Mouse (Mus musculus): ENCODE measurements around the gene Phlpp1. TPM values are rescaled to one million over a fixed set of nuclear protein-coding genes. Genes with fewer than 3 reads are reported as not detected.

Gene Phlpp1
- polyA plus RNA-seq (2015; fragmentation: Nextera tagmentation; extraction: Ambion mirVana) = 4.7 and 5.1 TPM in 2 replicates

DNA sequence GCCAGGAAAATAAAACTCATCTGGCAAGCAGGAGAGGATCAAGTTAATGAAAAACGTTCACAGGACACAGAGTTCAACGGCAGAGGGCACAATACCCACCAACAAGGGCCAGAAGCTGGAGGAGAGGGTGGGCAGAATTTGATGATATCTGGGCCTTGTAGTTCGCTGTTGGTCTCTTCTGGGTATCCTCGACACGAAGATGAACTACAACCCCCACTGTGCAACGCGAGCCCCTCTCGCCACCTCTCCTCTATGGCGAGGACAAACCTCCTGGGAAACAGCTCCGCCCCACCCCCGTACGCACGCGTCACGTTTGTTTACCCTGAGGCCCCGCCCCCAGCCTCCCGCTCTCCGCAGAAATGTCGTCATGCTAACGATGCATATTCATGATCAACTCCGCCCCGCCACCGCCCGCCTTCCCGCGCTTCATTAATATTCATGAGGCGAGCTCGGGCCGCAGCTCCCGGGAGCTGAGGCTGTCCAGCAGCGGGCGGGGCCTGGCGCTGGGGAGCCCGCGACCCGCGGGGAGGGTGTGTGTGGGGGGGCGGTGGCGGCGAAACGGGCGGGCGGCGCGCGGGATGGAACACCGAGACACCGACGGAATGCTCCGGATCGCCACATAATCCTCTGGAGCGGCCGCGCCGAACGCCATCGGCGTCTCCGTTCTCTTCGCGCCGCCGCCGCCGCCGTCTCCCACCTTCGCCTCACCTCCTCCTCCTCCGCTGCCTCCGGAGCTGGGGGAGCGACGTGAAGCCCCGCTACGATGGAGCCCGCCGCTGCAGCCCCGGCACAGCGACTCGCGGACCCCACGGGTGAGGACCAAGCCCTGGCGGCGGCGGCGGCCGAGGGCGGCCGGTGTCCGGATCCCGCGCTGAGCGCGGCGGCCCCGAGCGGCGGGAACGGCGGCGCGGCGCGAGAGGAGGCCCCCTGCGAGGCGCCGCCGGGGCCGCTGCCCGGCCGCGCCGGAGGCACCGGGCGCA lies at the start of gene Phlpp1:
Gene Phlpp1 (plus strand): TSS at position 512 of the 980 bp plus-strand sequence.
- Histone ChIP-seq H3K4me3 (replicated peaks) (peak within 1 kb of the TSS; percentile 77), H3K36me3 (no peaks in the 10 kb centered on the region), H3K27ac (replicated peaks) (peak within 1 kb of the TSS; percentile 90), H3K27me3 (no peaks in the 10 kb centered on the region), H3K4me1 (peaks cover 22% of the 10 kb centered on the region), H3K9me3 (replicated peaks) (no peaks in the 10 kb centered on the region), H3K9ac (peak within 1 kb of the TSS; percentile 91), H3K4me2 (replicated peaks) (peak within 1 kb of the TSS; percentile 67)
- peak; percentile 99 for ATAC-seq (ENCODE audit: insufficient number of reproducible peaks, low FRiP score, low TSS enrichment, low read depth)
- WGBS = under 1% methylated on average over 91 of the region's 113 CpGs

DNA sequence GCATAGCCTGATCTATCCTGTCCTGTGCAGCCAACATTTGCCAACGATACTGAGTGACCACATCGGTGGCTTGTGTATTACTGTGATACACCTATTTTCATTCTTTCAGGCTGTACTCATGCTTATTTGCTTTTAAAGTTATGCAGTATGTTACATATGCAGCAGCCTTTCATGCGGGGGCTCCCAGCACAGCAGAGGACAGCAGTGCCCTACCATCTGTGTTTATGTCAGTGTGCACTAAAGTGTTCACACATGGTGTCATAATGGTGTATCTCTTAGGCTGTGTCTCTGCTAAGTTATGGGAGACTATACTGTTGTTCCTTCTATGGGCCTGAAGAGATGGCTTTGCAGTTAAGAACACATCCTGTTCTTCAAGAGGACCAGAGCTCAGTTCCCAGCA lies 45.0 kb upstream of the Phlpp1 start:
- no peak for ATAC-seq (ENCODE audit: insufficient number of reproducible peaks, low FRiP score, low TSS enrichment, low read depth)
- H3K9ac ChIP-seq = no peak overlapping the region
- no peaks in the 10 kb centered on the region for H3K27me3 ChIP-seq
- H3K9me3 ChIP-seq (replicated peaks) = no peaks in the 10 kb centered on the region
- H3K4me3 ChIP-seq (replicated peaks) = no peak overlapping the region
- no peaks in the 10 kb centered on the region for H3K4me1 ChIP-seq
- H3K4me2 ChIP-seq (replicated peaks) = no peak overlapping the region
- H3K27ac ChIP-seq (replicated peaks) = no peak overlapping the region
- WGBS = 85% methylated on average over 3 of the region's 3 CpGs
- no peaks in the 10 kb centered on the region for H3K36me3 ChIP-seq

GRCm38 (mm10) chr1:106131697-106132349 lies 39.7 kb upstream of the Phlpp1 start:
- WGBS = 60% methylated on average over 4 of the region's 4 CpGs
- no peak overlapping the region for H3K4me3 ChIP-seq (replicated peaks)
- no peak overlapping the region for H3K27ac ChIP-seq (replicated peaks)
- H3K4me1 ChIP-seq = no peaks in the 10 kb centered on the region
- ATAC-seq (ENCODE audit: insufficient number of reproducible peaks, low FRiP score, low TSS enrichment, low read depth) = no peak
- H3K36me3 ChIP-seq = no peaks in the 10 kb centered on the region
- H3K4me2 ChIP-seq (replicated peaks) = no peak overlapping the region
- no peaks in the 10 kb centered on the region for H3K9me3 ChIP-seq (replicated peaks)
- H3K27me3 ChIP-seq = no peaks in the 10 kb centered on the region
- H3K9ac ChIP-seq = no peak overlapping the region

DNA sequence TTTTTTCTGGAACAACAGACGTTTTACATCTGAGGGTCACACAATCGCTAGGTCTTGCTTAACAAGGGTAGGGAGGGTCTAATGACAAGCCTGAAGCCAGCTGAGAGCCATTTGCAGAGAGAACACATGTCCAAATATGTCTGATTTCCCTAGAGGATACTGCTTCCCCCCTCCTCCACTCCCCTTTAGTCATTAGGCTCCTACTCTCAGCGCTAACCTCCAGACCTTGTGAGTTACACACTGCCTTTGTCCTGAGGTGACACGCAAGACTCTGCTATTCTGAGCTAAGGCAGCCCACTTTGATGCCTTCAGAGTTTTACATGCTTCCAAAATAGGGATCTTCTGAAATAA lies 39.2 kb upstream of the Phlpp1 start:
- no peak for ATAC-seq (ENCODE audit: insufficient number of reproducible peaks, low FRiP score, low TSS enrichment, low read depth)
- 31% methylated on average over 4 of the region's 4 CpGs for WGBS
- no peaks in the 10 kb centered on the region for H3K9me3 ChIP-seq (replicated peaks)
- H3K27ac ChIP-seq (replicated peaks) = no peak overlapping the region
- no peak overlapping the region for H3K9ac ChIP-seq
- H3K4me3 ChIP-seq (replicated peaks) = no peak overlapping the region
- H3K4me2 ChIP-seq (replicated peaks) = no peak overlapping the region
- H3K36me3 ChIP-seq = no peaks in the 10 kb centered on the region
- no peaks in the 10 kb centered on the region for H3K27me3 ChIP-seq
- H3K4me1 ChIP-seq = no peaks in the 10 kb centered on the region

GRCm38 (mm10) chr1:106138691-106139090 lies 32.9 kb upstream of the Phlpp1 start:
- no peak for ATAC-seq (ENCODE audit: insufficient number of reproducible peaks, low FRiP score, low TSS enrichment, low read depth)
- 93% methylated on average over 2 of the region's 2 CpGs for WGBS
- no peaks in the 10 kb centered on the region for H3K4me1 ChIP-seq
- no peak overlapping the region for H3K4me3 ChIP-seq (replicated peaks)
- no peaks in the 10 kb centered on the region for H3K36me3 ChIP-seq
- no peaks in the 10 kb centered on the region for H3K9me3 ChIP-seq (replicated peaks)
- H3K27ac ChIP-seq (replicated peaks) = no peak overlapping the region
- H3K27me3 ChIP-seq = no peaks in the 10 kb centered on the region
- H3K9ac ChIP-seq = no peak overlapping the region
- H3K4me2 ChIP-seq (replicated peaks) = no peak overlapping the region

GRCm38 (mm10) chr1:106139137-106139536 lies 32.4 kb upstream of the Phlpp1 start:
- no peaks in the 10 kb centered on the region for H3K9me3 ChIP-seq (replicated peaks)
- no peaks in the 10 kb centered on the region for H3K36me3 ChIP-seq
- H3K9ac ChIP-seq = no peak overlapping the region
- H3K4me3 ChIP-seq (replicated peaks) = no peak overlapping the region
- 64% methylated on average over 1 of the region's 1 CpGs for WGBS
- H3K4me1 ChIP-seq = no peaks in the 10 kb centered on the region
- no peak overlapping the region for H3K27ac ChIP-seq (replicated peaks)
- H3K4me2 ChIP-seq (replicated peaks) = no peak overlapping the region
- no peak for ATAC-seq (ENCODE audit: insufficient number of reproducible peaks, low FRiP score, low TSS enrichment, low read depth)
- no peaks in the 10 kb centered on the region for H3K27me3 ChIP-seq

GRCm38 (mm10) chr1:106142010-106142409 lies 29.5 kb upstream of the Phlpp1 start:
- Histone ChIP-seq H3K27ac (replicated peaks) (no peak overlapping the region), H3K4me3 (replicated peaks) (no peak overlapping the region), H3K36me3 (no peaks in the 10 kb centered on the region), H3K9me3 (replicated peaks) (no peaks in the 10 kb centered on the region), H3K4me2 (replicated peaks) (no peak overlapping the region), H3K27me3 (no peaks in the 10 kb centered on the region), H3K4me1 (no peaks in the 10 kb centered on the region), H3K9ac (no peak overlapping the region)
- ATAC-seq (ENCODE audit: insufficient number of reproducible peaks, low FRiP score, low TSS enrichment, low read depth) = no peak
- 95% methylated on average over 1 of the region's 1 CpGs for WGBS

- Histone ChIP-seq H3K4me2 (replicated peaks) (no peak overlapping the region), H3K27me3 (no peaks in the 10 kb centered on the region), H3K9me3 (replicated peaks) (no peaks in the 10 kb centered on the region), H3K4me1 (no peaks in the 10 kb centered on the region), H3K36me3 (no peaks in the 10 kb centered on the region), H3K4me3 (replicated peaks) (no peak overlapping the region), H3K9ac (no peak overlapping the region), H3K27ac (replicated peaks) (no peak overlapping the region)
- 89% methylated on average over 2 of the region's 2 CpGs for WGBS
- ATAC-seq (ENCODE audit: insufficient number of reproducible peaks, low FRiP score, low TSS enrichment, low read depth) = no peak
Measured at GRCm38 (mm10) chr1:106144534-106144933, 27.0 kb upstream of the Phlpp1 start.

GRCm38 (mm10) chr1:106145055-106145454 lies 26.5 kb upstream of the Phlpp1 start:
- no peak overlapping the region for H3K4me2 ChIP-seq (replicated peaks)
- no peak overlapping the region for H3K9ac ChIP-seq
- WGBS = 47% methylated on average over 1 of the region's 1 CpGs
- H3K27me3 ChIP-seq = no peaks in the 10 kb centered on the region
- ATAC-seq (ENCODE audit: insufficient number of reproducible peaks, low FRiP score, low TSS enrichment, low read depth) = no peak
- H3K27ac ChIP-seq (replicated peaks) = no peak overlapping the region
- no peak overlapping the region for H3K4me3 ChIP-seq (replicated peaks)
- no peaks in the 10 kb centered on the region for H3K4me1 ChIP-seq
- no peaks in the 10 kb centered on the region for H3K9me3 ChIP-seq (replicated peaks)
- H3K36me3 ChIP-seq = no peaks in the 10 kb centered on the region

- Histone ChIP-seq H3K4me3 (replicated peaks) (no peak overlapping the region), H3K4me1 (no peaks in the 10 kb centered on the region), H3K9me3 (replicated peaks) (no peaks in the 10 kb centered on the region), H3K27me3 (no peaks in the 10 kb centered on the region), H3K9ac (no peak overlapping the region), H3K36me3 (no peaks in the 10 kb centered on the region), H3K4me2 (replicated peaks) (no peak overlapping the region), H3K27ac (replicated peaks) (no peak overlapping the region)
- 66% methylated on average over 4 of the region's 4 CpGs for WGBS
- ATAC-seq (ENCODE audit: insufficient number of reproducible peaks, low FRiP score, low TSS enrichment, low read depth) = no peak
Measured at GRCm38 (mm10) chr1:106145565-106146190, 25.9 kb upstream of the Phlpp1 start.

Data from embryonic facial prominence, embryonic 15.5 days (tissue).